Mouse (Mus musculus) lung, postnatal 10 days (tissue): ENCODE results near the gene Thsd7b.
"Not testable (repeated sequence)": the region's sequence is repeated elsewhere in the genome, so short reads cannot be mapped to it uniquely, and the experiment has no call there.

Source experiments
- DNase-seq: peaks from one replicate; pipeline ENCODE4 v3.0.0; 2021

Gene Thsd7b

GRCm38 (mm10) chr1:129874355-129874754 is 601.3 kb downstream of the Thsd7b start:
- no peak for DNase-seq

GRCm38 (mm10) chr1:129887861-129888260 is 614.8 kb downstream of the Thsd7b start:
- DNase-seq, result no peak

GRCm38 (mm10) chr1:129898121-129898520 is 625.0 kb downstream of the Thsd7b start:
- DNase-seq, result no peak

GRCm38 (mm10) chr1:129915484-129915883 is 642.4 kb downstream of the Thsd7b start:
- DNase-seq, result no peak

- DNase-seq, result no peak
These were observed 644.5 kb downstream of the Thsd7b start for GRCm38 (mm10) chr1:129917568-129917967.

GRCm38 (mm10) chr1:129919385-129919784 is 646.3 kb downstream of the Thsd7b start:
- peak; percentile 31 for DNase-seq

- DNase-seq, result no peak
These were observed 657.9 kb downstream of the Thsd7b start for GRCm38 (mm10) chr1:129931003-129931402.

- DNase-seq, result no peak
These were observed 670.0 kb downstream of the Thsd7b start for GRCm38 (mm10) chr1:129943116-129943515.

GRCm38 (mm10) chr1:129947026-129947425 is 673.9 kb downstream of the Thsd7b start:
- no peak for DNase-seq

GRCm38 (mm10) chr1:129955478-129955877 is 682.4 kb downstream of the Thsd7b start:
- no peak for DNase-seq

GRCm38 (mm10) chr1:129956625-129957024 is 683.5 kb downstream of the Thsd7b start:
- DNase-seq, result no peak

- DNase-seq, result not testable (repeated sequence)
These were observed 686.2 kb downstream of the Thsd7b start for GRCm38 (mm10) chr1:129959352-129959751.

GRCm38 (mm10) chr1:129963166-129963565 is 690.1 kb downstream of the Thsd7b start:
- DNase-seq, result no peak

GRCm38 (mm10) chr1:129989247-129989646 is 716.1 kb downstream of the Thsd7b start:
- not testable (repeated sequence) for DNase-seq

GRCm38 (mm10) chr1:129990821-129991220 is 717.7 kb downstream of the Thsd7b start:
- DNase-seq, result no peak

- DNase-seq, result no peak
These were observed 781.9 kb downstream of the Thsd7b start for GRCm38 (mm10) chr1:130055012-130055411.

- no peak for DNase-seq
These were observed 789.0 kb downstream of the Thsd7b start for GRCm38 (mm10) chr1:130062105-130062504.

GRCm38 (mm10) chr1:130066193-130066959 is 793.3 kb downstream of the Thsd7b start:
- no peak for DNase-seq

- no peak for DNase-seq
These were observed 810.7 kb downstream of the Thsd7b start for GRCm38 (mm10) chr1:130083788-130084187.

GRCm38 (mm10) chr1:130085207-130085606 is 812.1 kb downstream of the Thsd7b start:
- no peak for DNase-seq

- no peak for DNase-seq
These were observed 812.8 kb downstream of the Thsd7b start for GRCm38 (mm10) chr1:130085910-130086309.

GRCm38 (mm10) chr1:130099227-130099626 is 826.1 kb downstream of the Thsd7b start:
- DNase-seq, result peak; percentile 3

GRCm38 (mm10) chr1:130112580-130113314 is 839.6 kb downstream of the Thsd7b start:
- no peak for DNase-seq

GRCm38 (mm10) chr1:130113549-130113948 is 840.4 kb downstream of the Thsd7b start:
- no peak for DNase-seq
